Mouse (Mus musculus): ENCODE measurements at regions not wholly inside any gene's neighbourhood (a gene's known extent, or its start where the extent isn't known, plus 50 kb on each side); places are given as distances from the start of the nearest gene placed in this dataset.
A peak's percentile ranks its signal among the peaks of the same experiment; 100 is the strongest.

- ATAC-seq: no peak
- no peak overlapping the region for H3K9ac ChIP-seq
- H3K4me1 ChIP-seq (ENCODE audit: insufficient read depth): no peaks in the 10 kb centered on the region
- no peaks in the 10 kb centered on the region for H3K27me3 ChIP-seq (ENCODE audit: insufficient read depth, low read length)
- no peak for TF ChIP-seq CTCF (IDR thresholded peaks at IDR 0.05; ENCODE audit: low read depth)
- peak; percentile 27 for DNase-seq
- H3K27ac ChIP-seq (ENCODE audit: low read depth, low read length): no peak overlapping the region
- no peak overlapping the region for H3K4me2 ChIP-seq (ENCODE audit: low read depth)
- no peaks in the 10 kb centered on the region for H3K36me3 ChIP-seq (ENCODE audit: insufficient read depth)
- H3K4me3 ChIP-seq (ENCODE audit: low read depth, low read length): no peak overlapping the region
- no peaks in the 10 kb centered on the region for H3K9me3 ChIP-seq (ENCODE audit: low read length)
- WGBS: 28% methylated on average over 2 of the region's 2 CpGs
Measured at GRCm38 (mm10) chr3:29834884-29835283, 712.9 kb downstream of the Mecom start.

GRCm38 (mm10) chr3:29831346-29831745 lies 716.5 kb downstream of the Mecom start:
- Histone ChIP-seq H3K27ac (ENCODE audit: low read depth, low read length) (no peak overlapping the region), H3K4me2 (ENCODE audit: low read depth) (no peak overlapping the region), H3K27me3 (ENCODE audit: insufficient read depth, low read length) (no peaks in the 10 kb centered on the region), H3K36me3 (ENCODE audit: insufficient read depth) (no peaks in the 10 kb centered on the region), H3K9me3 (ENCODE audit: low read length) (no peaks in the 10 kb centered on the region), H3K9ac (no peak overlapping the region), H3K4me3 (ENCODE audit: low read depth, low read length) (no peak overlapping the region), H3K4me1 (ENCODE audit: insufficient read depth) (no peaks in the 10 kb centered on the region)
- ATAC-seq: no peak
- WGBS: 83% methylated on average over 1 of the region's 1 CpGs
- no peak for DNase-seq
- no peak for TF ChIP-seq CTCF (IDR thresholded peaks at IDR 0.05; ENCODE audit: low read depth)

- WGBS: 62% methylated on average over 10 of the region's 10 CpGs
- no peak for TF ChIP-seq CTCF (IDR thresholded peaks at IDR 0.05; ENCODE audit: low read depth)
- no peak overlapping the region for H3K4me3 ChIP-seq (ENCODE audit: low read depth, low read length)
- no peak overlapping the region for H3K4me2 ChIP-seq (ENCODE audit: low read depth)
- DNase-seq: peak; percentile 38
- no peaks in the 10 kb centered on the region for H3K9me3 ChIP-seq (ENCODE audit: low read length)
- no peak for ATAC-seq
- no peaks in the 10 kb centered on the region for H3K4me1 ChIP-seq (ENCODE audit: insufficient read depth)
- H3K9ac ChIP-seq: no peak overlapping the region
- H3K27ac ChIP-seq (ENCODE audit: low read depth, low read length): no peak overlapping the region
- no peaks in the 10 kb centered on the region for H3K27me3 ChIP-seq (ENCODE audit: insufficient read depth, low read length)
- no peaks in the 10 kb centered on the region for H3K36me3 ChIP-seq (ENCODE audit: insufficient read depth)
Measured at GRCm38 (mm10) chr3:29822622-29823370, 725.0 kb downstream of the Mecom start.

GRCm38 (mm10) chr3:29816964-29817363 lies 730.8 kb downstream of the Mecom start:
- no peak overlapping the region for H3K4me2 ChIP-seq (ENCODE audit: low read depth)
- no peak overlapping the region for H3K4me3 ChIP-seq (ENCODE audit: low read depth, low read length)
- no peaks in the 10 kb centered on the region for H3K4me1 ChIP-seq (ENCODE audit: insufficient read depth)
- ATAC-seq: no peak
- no peak overlapping the region for H3K27ac ChIP-seq (ENCODE audit: low read depth, low read length)
- 85% methylated on average over 4 of the region's 4 CpGs for WGBS
- no peak for TF ChIP-seq CTCF (IDR thresholded peaks at IDR 0.05; ENCODE audit: low read depth)
- no peaks in the 10 kb centered on the region for H3K36me3 ChIP-seq (ENCODE audit: insufficient read depth)
- no peaks in the 10 kb centered on the region for H3K9me3 ChIP-seq (ENCODE audit: low read length)
- peaks cover 3% of the 10 kb centered on the region; the same call in 1 of the 2 replicates for H3K27me3 ChIP-seq (ENCODE audit: insufficient read depth, low read length)
- H3K9ac ChIP-seq: no peak overlapping the region
- no peak for DNase-seq

- Histone ChIP-seq H3K9me3 (ENCODE audit: low read length) (no peaks in the 10 kb centered on the region), H3K36me3 (ENCODE audit: insufficient read depth) (no peaks in the 10 kb centered on the region), H3K4me1 (ENCODE audit: insufficient read depth) (no peaks in the 10 kb centered on the region), H3K9ac (no peak overlapping the region), H3K4me3 (ENCODE audit: low read depth, low read length) (no peak overlapping the region), H3K4me2 (ENCODE audit: low read depth) (peak overlapping the region; percentile 29; the same call in 1 of the 2 replicates), H3K27me3 (ENCODE audit: insufficient read depth, low read length) (peaks cover 3% of the 10 kb centered on the region; the same call in 1 of the 2 replicates), H3K27ac (ENCODE audit: low read depth, low read length) (no peak overlapping the region)
- 44% methylated on average over 7 of the region's 7 CpGs for WGBS
- ATAC-seq (no peak; the same call in 1 of the 2 replicates), DNase-seq (peak; percentile 6)
- TF ChIP-seq CTCF (IDR thresholded peaks at IDR 0.05; ENCODE audit: low read depth): no peak
Measured at GRCm38 (mm10) chr3:29813276-29813675, 731.5 kb downstream of the Egfem1 start.

GRCm38 (mm10) chr3:29812480-29813240 lies 730.8 kb downstream of the Egfem1 start:
- Histone ChIP-seq H3K27me3 (ENCODE audit: insufficient read depth, low read length) (peaks cover 3% of the 10 kb centered on the region; the same call in 1 of the 2 replicates), H3K4me2 (ENCODE audit: low read depth) (peak overlapping the region; percentile 48), H3K4me3 (ENCODE audit: low read depth, low read length) (peak overlapping the region; percentile 26), H3K36me3 (ENCODE audit: insufficient read depth) (no peaks in the 10 kb centered on the region), H3K27ac (ENCODE audit: low read depth, low read length) (no peak overlapping the region), H3K9ac (peak overlapping the region; percentile 15; the same call in 1 of the 2 replicates), H3K4me1 (ENCODE audit: insufficient read depth) (no peaks in the 10 kb centered on the region), H3K9me3 (ENCODE audit: low read length) (no peaks in the 10 kb centered on the region)
- ATAC-seq (peak; percentile 88), DNase-seq (peak; percentile 79)
- 35% methylated on average over 14 of the region's 14 CpGs for whole genome bisulfite sequencing
- peak; percentile 62 for TF ChIP-seq CTCF (IDR thresholded peaks at IDR 0.05; ENCODE audit: low read depth)

- DNase-seq: no peak
- H3K27me3 ChIP-seq (ENCODE audit: insufficient read depth, low read length): no peaks in the 10 kb centered on the region
- no peak for ATAC-seq
- TF ChIP-seq CTCF (IDR thresholded peaks at IDR 0.05; ENCODE audit: low read depth): no peak
- H3K4me1 ChIP-seq (ENCODE audit: insufficient read depth): no peaks in the 10 kb centered on the region
- no peaks in the 10 kb centered on the region for H3K36me3 ChIP-seq (ENCODE audit: insufficient read depth)
- H3K9ac ChIP-seq: no peak overlapping the region
- no peak overlapping the region for H3K27ac ChIP-seq (ENCODE audit: low read depth, low read length)
- 83% methylated on average over 2 of the region's 2 CpGs for WGBS
- H3K9me3 ChIP-seq (ENCODE audit: low read length): no peaks in the 10 kb centered on the region
- H3K4me2 ChIP-seq (ENCODE audit: low read depth): no peak overlapping the region
- H3K4me3 ChIP-seq (ENCODE audit: low read depth, low read length): no peak overlapping the region
Measured at GRCm38 (mm10) chr3:29806046-29806445, 724.2 kb downstream of the Egfem1 start.
